Mouse (Mus musculus) stomach, postnatal 0 days (tissue): ENCODE results near the gene Tmem91. TPM values are rescaled to one million over a fixed set of nuclear protein-coding genes. Genes with fewer than 3 reads are reported as not detected.

Experiments used
- ATAC-seq: fragments of 200-750 bp; cut with Nextera tagmentation; 2 replicates; pipeline ENCODE4 v1.8.0; 2017; ENCODE audit not compliant: low FRiP score, low TSS enrichment
- DNase-seq: peaks from one replicate; pipeline ENCODE4 v3.0.0-alpha.2; 2016; ENCODE audit warnings: low spot score
- H3K27ac ChIP-seq: fragments of 300-500 bp; sonication (generic); replicated peaks from 2 replicates; pipeline ENCODE4 v1.5.1; 2014; ENCODE audit warnings: mild to moderate bottlenecking, control low read depth
- H3K27me3 ChIP-seq: fragments of 300-500 bp; sonication (generic); 2 replicates; pipeline ENCODE4 v1.6.1; 2014; ENCODE audit warnings: low read length; ENCODE audit not compliant: control insufficient read depth, insufficient read depth
- H3K36me3 ChIP-seq: fragments of 300-500 bp; sonication (generic); 2 replicates; pipeline ENCODE4 v1.6.1; 2014; ENCODE audit warnings: low read length, mixed read lengths; ENCODE audit not compliant: control insufficient read depth, insufficient read depth
- H3K4me1 ChIP-seq: fragments of 300-500 bp; sonication (generic); replicated peaks from 2 replicates; pipeline ENCODE4 v1.6.1; 2014; ENCODE audit warnings: antibody characterized with exemption; ENCODE audit not compliant: control insufficient read depth, insufficient read depth
- H3K4me2 ChIP-seq: fragments of 300-500 bp; sonication (generic); replicated peaks from 2 replicates; pipeline ENCODE4 v1.6.1; 2014; ENCODE audit warnings: low read depth, mild to moderate bottlenecking, control low read depth, moderate library complexity
- H3K4me3 ChIP-seq: fragments of 300-500 bp; sonication (generic); 2 replicates; pipeline ENCODE4 v1.5.1; 2014; ENCODE audit warnings: low read depth, low read length, control low read depth
- H3K9ac ChIP-seq: fragments of 300-500 bp; sonication (generic); 2 replicates; pipeline ENCODE4 v1.6.1; 2014; ENCODE audit warnings: mild to moderate bottlenecking, low read length, control low read depth, mixed read lengths
- H3K9me3 ChIP-seq: fragments of 300-500 bp; sonication (generic); 2 replicates; pipeline ENCODE4 v1.6.1; 2016; ENCODE audit warnings: low read length; ENCODE audit not compliant: control insufficient read depth
- CTCF ChIP-seq: IDR thresholded peaks from 2 replicates; pipeline ENCODE4 v1.5.1; 2016; ENCODE audit warnings: antibody characterized with exemption, low read depth, mild to moderate bottlenecking, moderate library complexity
- EP300 ChIP-seq: optimal IDR thresholded peaks from 2 replicates; pipeline ENCODE3; 2016; ENCODE audit warnings: antibody characterized with exemption
- WGBS: fragments of 180-500 bp; shearing (Covaris S2); extraction: QIAGEN DNeasy Blood & Tissue Kit; methylation state at CpG from one replicate; pipeline ENCODE4 v1.1.7; 2014; 5-methylcytosine and 5-hydroxymethylcytosine counted together
- polyA plus RNA-seq: library from polyadenylated mRNA; unstranded; fragments of >200 nt; fragmentation: Nextera tagmentation; extraction: Ambion mirVana; gene quantifications from 2 replicates; pipeline ENCODE4 v1.2.1, GENCODE M21; 2015

Tmem91 gene
- polyA plus RNA-seq, 1 experiment from 2014 or later: 0.78 TPM

GRCm38 (mm10) chr7:25690051-25690450 lies 15.1 kb upstream of the Tmem91 start:
- Histone ChIP-seq H3K27me3 (no peaks in the 10 kb centered on the region), H3K9ac (no peak overlapping the region), H3K4me2 (peak overlapping the region; percentile 89; the same call in 1 of the 2 replicates), H3K9me3 (no peaks in the 10 kb centered on the region), H3K4me1 (peaks cover 3% of the 10 kb centered on the region), H3K27ac (no peak overlapping the region), H3K36me3 (no peaks in the 10 kb centered on the region), H3K4me3 (no peak overlapping the region)
- DNase-seq: no peak
- TF ChIP-seq CTCF (no peak), EP300 (no peak)
- ATAC-seq: no peak
- WGBS: 51% methylated on average over 5 of the region's 5 CpGs

- ATAC-seq: no peak
- Histone ChIP-seq H3K4me3 (peak overlapping the region; percentile 73), H3K4me2 (peak overlapping the region; percentile 89), H3K9ac (peak overlapping the region; percentile 79; the same call in 1 of the 2 replicates), H3K27ac (no peak overlapping the region), H3K36me3 (no peaks in the 10 kb centered on the region), H3K4me1 (peaks cover 3% of the 10 kb centered on the region), H3K27me3 (no peaks in the 10 kb centered on the region), H3K9me3 (no peaks in the 10 kb centered on the region)
- TF ChIP-seq CTCF (no peak), EP300 (no peak)
- no peak for DNase-seq
- WGBS: 17% methylated on average over 12 of the region's 12 CpGs
Measured at GRCm38 (mm10) chr7:25689603-25690021, 14.6 kb upstream of the Tmem91 start.

DNA sequence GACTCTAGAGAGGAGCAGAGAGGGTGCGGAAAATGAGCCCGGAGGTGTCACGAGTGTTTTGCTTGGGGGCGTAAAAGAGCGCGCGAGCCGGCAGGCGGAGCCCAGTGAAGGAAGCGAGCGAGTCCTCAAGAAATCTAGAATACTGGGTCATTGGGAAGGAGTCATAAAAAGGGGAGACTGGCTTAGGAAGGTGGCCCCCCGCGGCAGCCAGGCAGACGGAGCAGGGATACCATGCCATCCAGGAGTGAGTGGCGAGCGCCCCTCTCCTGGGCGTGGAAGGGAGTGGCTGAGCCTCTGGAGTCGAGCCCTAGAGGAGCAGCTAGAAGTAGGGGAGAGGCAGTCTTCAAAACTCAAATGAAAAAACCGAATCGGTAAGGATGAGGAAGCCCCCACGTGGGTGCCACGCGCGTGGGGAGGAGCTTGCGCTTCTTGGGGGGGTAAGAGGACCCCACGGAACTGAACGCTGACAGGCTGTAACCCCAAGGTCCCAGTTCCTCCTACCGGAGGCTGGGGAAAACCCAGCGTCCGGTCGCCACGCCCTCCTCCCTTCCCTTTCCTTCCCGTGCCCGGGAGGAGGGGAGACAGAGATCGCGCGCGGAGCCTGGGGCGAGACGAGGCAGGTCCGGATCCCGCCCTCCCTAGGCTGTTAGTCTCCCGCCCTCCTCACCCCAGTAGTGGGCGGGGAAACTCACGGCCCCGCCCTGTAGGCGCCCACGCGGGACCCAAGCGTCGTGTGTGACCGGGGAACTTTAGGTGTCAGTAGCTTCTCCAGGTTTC lies 14.0 kb upstream of the Tmem91 start:
- ATAC-seq: peak; percentile 82

GRCm38 (mm10) chr7:25687811-25688401 lies 12.9 kb upstream of the Tmem91 start:
- ATAC-seq: no peak
- no peaks in the 10 kb centered on the region for H3K9me3 ChIP-seq
- DNase-seq: peak; percentile 50
- no peaks in the 10 kb centered on the region for H3K27me3 ChIP-seq
- peak overlapping the region; percentile 79 for H3K9ac ChIP-seq
- no peaks in the 10 kb centered on the region for H3K36me3 ChIP-seq
- TF ChIP-seq CTCF (peak; percentile 45), EP300 (no peak)
- H3K4me1 ChIP-seq: peaks cover 3% of the 10 kb centered on the region
- under 1% methylated on average over 45 of the region's 47 CpGs for WGBS
- H3K4me2 ChIP-seq: peak overlapping the region; percentile 89
- H3K4me3 ChIP-seq: peak overlapping the region; percentile 73
- peak overlapping the region; percentile 84 for H3K27ac ChIP-seq

More for the DNA sequence above, 14.0 kb upstream of the Tmem91 start:
- Histone ChIP-seq H3K9ac (peak overlapping the region; percentile 79), H3K9me3 (no peaks in the 10 kb centered on the region), H3K4me2 (peak overlapping the region; percentile 89), H3K27ac (peak overlapping the region; percentile 71), H3K27me3 (no peaks in the 10 kb centered on the region), H3K4me3 (peak overlapping the region; percentile 73), H3K36me3 (no peaks in the 10 kb centered on the region), H3K4me1 (peaks cover 3% of the 10 kb centered on the region)
- peak; percentile 85 for DNase-seq
- under 1% methylated on average over 47 of the region's 52 CpGs for WGBS
- TF ChIP-seq CTCF: peak; percentile 10
- no peak for TF ChIP-seq EP300

GRCm38 (mm10) chr7:25686680-25687531 lies 11.9 kb upstream of the Tmem91 start, which contains the start of gene Tgfb1:
Gene Tgfb1, plus strand, starts transcription at chr7:25687002.
- peak; percentile 39 for ATAC-seq
- TF ChIP-seq EP300 (no peak), CTCF (peak; percentile 77)
- Histone ChIP-seq H3K36me3 (no peaks in the 10 kb centered on the region), H3K4me1 (peaks cover 3% of the 10 kb centered on the region), H3K9ac (peak within 1 kb of the TSS; percentile 79), H3K4me3 (peak within 1 kb of the TSS; percentile 73), H3K27ac (peak within 1 kb of the TSS; percentile 84), H3K27me3 (no peaks in the 10 kb centered on the region), H3K9me3 (no peaks in the 10 kb centered on the region), H3K4me2 (peak within 1 kb of the TSS; percentile 89)
- peak; percentile 74 for DNase-seq
- under 1% methylated on average over 46 of the region's 69 CpGs for WGBS
